8 mouse cellular contexts compared by ENCODE assay signal in the genomic region with DNA sequence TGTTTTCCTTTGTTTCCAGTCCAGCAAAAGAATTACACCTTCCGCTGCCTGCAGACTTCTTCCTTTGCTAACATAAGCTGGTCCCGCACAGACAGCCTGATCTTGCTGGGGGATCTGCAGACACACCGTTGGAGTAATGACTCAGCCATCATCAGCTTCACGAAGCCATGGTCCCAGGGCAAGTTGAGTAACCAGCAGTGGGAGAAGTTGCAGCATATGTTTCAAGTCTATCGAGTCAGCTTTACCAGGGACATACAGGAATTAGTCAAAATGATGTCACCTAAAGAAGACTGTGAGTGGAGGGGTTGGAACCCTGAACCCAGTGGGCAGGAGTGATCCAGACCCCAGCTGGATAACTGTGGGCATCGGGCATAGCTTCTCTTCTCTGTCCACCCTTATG. TPM values are rescaled to one million over a fixed set of nuclear protein-coding genes. Genes with fewer than 3 reads are reported as not detected.
DNase-seq lines count a peak whose midpoint lies in the region; ATAC-seq and TF ChIP-seq lines count a peak whose summit lies in the region.
"Not testable (repeated sequence)": the region's sequence is repeated elsewhere in the genome, so short reads cannot be mapped to it uniquely, and the experiment has no call there.

No protein-coding gene starts in this region.

- not testable (repeated sequence) for H3K36me3 ChIP-seq in embryonic facial prominence, embryonic 10.5 days (replicated peaks); forebrain, embryonic 15.5 days; heart, postnatal 0 days (replicated peaks; ENCODE audit: control insufficient read depth, insufficient read depth, low read length); intestine, postnatal 0 days (ENCODE audit: control insufficient read depth, insufficient read depth); liver, embryonic 11.5 days (ENCODE audit: control insufficient read depth, insufficient read depth, low read length); megakaryocyte, embryonic 14.5 days (replicated peaks; ENCODE audit: low read length); neural tube, embryonic 12.5 days

- peak; percentile 28 for DNase-seq in 3T3-L1 (ENCODE audit: low read depth, low spot score)
- not testable (repeated sequence) for DNase-seq in embryonic facial prominence, embryonic 10.5 days (ENCODE audit: low spot score); heart, postnatal 0 days (ENCODE audit: low spot score); liver, embryonic 11.5 days (ENCODE audit: low spot score)

- not testable (repeated sequence) for H3K27me3 ChIP-seq in embryonic facial prominence, embryonic 10.5 days (replicated peaks; ENCODE audit: low read depth, poor library complexity, severe bottlenecking); forebrain, embryonic 15.5 days; heart, postnatal 0 days (ENCODE audit: control insufficient read depth, insufficient read depth, low read length); intestine, postnatal 0 days (replicated peaks; ENCODE audit: control insufficient read depth, insufficient read depth, low read length); liver, embryonic 11.5 days (replicated peaks; ENCODE audit: control insufficient read depth, insufficient read depth, low read length); megakaryocyte, embryonic 14.5 days (replicated peaks); neural tube, embryonic 12.5 days (replicated peaks)

- peak overlapping the region; percentile 79 for H3K27ac ChIP-seq in embryonic facial prominence, embryonic 10.5 days (replicated peaks)
- H3K27ac ChIP-seq in forebrain, embryonic 15.5 days (replicated peaks); heart, postnatal 0 days (ENCODE audit: low read depth); intestine, postnatal 0 days (ENCODE audit: low read depth, low read length); liver, embryonic 11.5 days (ENCODE audit: low read depth, low read length); neural tube, embryonic 12.5 days: not testable (repeated sequence)

- 0 out of 2 replicates have a peak overlapping the region, but pooled peaks have one; percentile 15 for H3K9ac ChIP-seq in forebrain, embryonic 15.5 days (replicated peaks)
- peak overlapping the region; percentile 60; the same call in 1 of the 2 replicates for H3K9ac ChIP-seq in heart, postnatal 0 days (replicated peaks; ENCODE audit: low read depth, low read length)
- H3K9ac ChIP-seq in intestine, postnatal 0 days (ENCODE audit: low read depth, low read length); liver, embryonic 11.5 days (ENCODE audit: low read depth, low read length); neural tube, embryonic 12.5 days: not testable (repeated sequence)

- TF ChIP-seq EP300 in heart, postnatal 0 days (IDR thresholded peaks at IDR 0.05; ENCODE audit: low read depth): not testable (repeated sequence)

- 52% methylated on average over 6 of the region's 6 CpGs for WGBS in embryonic facial prominence, embryonic 10.5 days
- WGBS in forebrain, embryonic 15.5 days: 41% methylated on average over 6 of the region's 6 CpGs
- WGBS in heart, postnatal 0 days: 38% methylated on average over 5 of the region's 6 CpGs
- 23% methylated on average over 4 of the region's 6 CpGs for WGBS in intestine, postnatal 0 days
- 50% methylated on average over 5 of the region's 6 CpGs for WGBS in liver, embryonic 11.5 days
- WGBS in neural tube, embryonic 12.5 days: 43% methylated on average over 6 of the region's 6 CpGs

- not testable (repeated sequence) for TF ChIP-seq CTCF in heart, postnatal 0 days (IDR thresholded peaks at IDR 0.05; ENCODE audit: low read depth); intestine, postnatal 0 days (IDR thresholded peaks at IDR 0.05; ENCODE audit: low read depth)

- not testable (repeated sequence) for ATAC-seq in forebrain, embryonic 15.5 days (replicated peaks); heart, postnatal 0 days (ENCODE audit: insufficient read depth, low read depth); intestine, postnatal 0 days; liver, embryonic 11.5 days (replicated peaks; ENCODE audit: low FRiP score); neural tube, embryonic 12.5 days (ENCODE audit: low FRiP score, low read depth)

- H3K4me3 ChIP-seq in embryonic facial prominence, embryonic 10.5 days: peak overlapping the region; percentile 54
- peak overlapping the region; percentile 36 for H3K4me3 ChIP-seq in forebrain, embryonic 15.5 days
- peak overlapping the region; percentile 46 for H3K4me3 ChIP-seq in heart, postnatal 0 days (ENCODE audit: low read depth, low read length)
- peak overlapping the region; percentile 26 for H3K4me3 ChIP-seq in intestine, postnatal 0 days (ENCODE audit: low read depth, low read length)
- H3K4me3 ChIP-seq in liver, embryonic 11.5 days (ENCODE audit: low read depth, low read length): 0 out of 2 replicates have a peak overlapping the region, but pooled peaks have one; percentile 5
- H3K4me3 ChIP-seq in megakaryocyte, embryonic 14.5 days (replicated peaks): peak overlapping the region; percentile 87
- peak overlapping the region; percentile 25; the same call in 1 of the 2 replicates for H3K4me3 ChIP-seq in neural tube, embryonic 12.5 days

- H3K4me1 ChIP-seq in embryonic facial prominence, embryonic 10.5 days; forebrain, embryonic 15.5 days; heart, postnatal 0 days (ENCODE audit: control insufficient read depth, insufficient read depth); intestine, postnatal 0 days (replicated peaks; ENCODE audit: control insufficient read depth, insufficient read depth, low read length); liver, embryonic 11.5 days (replicated peaks; ENCODE audit: control insufficient read depth, insufficient read depth, low read length); neural tube, embryonic 12.5 days: not testable (repeated sequence)
- peaks cover 14% of the 10 kb centered on the region for H3K4me1 ChIP-seq in megakaryocyte, embryonic 14.5 days

- not testable (repeated sequence) for H3K9me3 ChIP-seq in embryonic facial prominence, embryonic 10.5 days; forebrain, embryonic 15.5 days; heart, postnatal 0 days (replicated peaks; ENCODE audit: control insufficient read depth, low read length); intestine, postnatal 0 days (ENCODE audit: control insufficient read depth); liver, embryonic 11.5 days (ENCODE audit: control insufficient read depth, low read length); megakaryocyte, embryonic 14.5 days; neural tube, embryonic 12.5 days

- H3K4me2 ChIP-seq in forebrain, embryonic 15.5 days (replicated peaks): peak overlapping the region; percentile 53
- H3K4me2 ChIP-seq in heart, postnatal 0 days (ENCODE audit: low read depth, low read length): peak overlapping the region; percentile 69
- peak overlapping the region; percentile 67 for H3K4me2 ChIP-seq in intestine, postnatal 0 days (replicated peaks; ENCODE audit: low read depth)
- peak overlapping the region; percentile 50 for H3K4me2 ChIP-seq in liver, embryonic 11.5 days
- H3K4me2 ChIP-seq in neural tube, embryonic 12.5 days (replicated peaks): peak overlapping the region; percentile 55

RNA-seq across cellular contexts. Expression of gene Cd1d1, which starts 12.3 kb away (rescaled TPM):
- 22.1 and 28.9 TPM in 2 replicates for polyA plus RNA-seq in embryonic facial prominence, embryonic 10.5 days (2016; fragmentation: Nextera tagmentation; extraction: Ambion mirVana)
- polyA plus RNA-seq in forebrain, embryonic 15.5 days (2015; fragmentation: Nextera tagmentation; extraction: Ambion mirVana): 84.0 and 88.3 TPM in 2 replicates
- 43.5 and 50.5 TPM in 2 replicates for total RNA-seq in heart, postnatal 0 days (2014; rRNA removed; ENCODE audit: low replicate concordance)
- 59.6 and 62.7 TPM in 2 replicates for polyA plus RNA-seq in heart, postnatal 0 days (2015; fragmentation: Nextera tagmentation; extraction: Ambion mirVana)
- 5.2 and 8.6 TPM in 2 replicates for polyA plus RNA-seq in intestine, postnatal 0 days (2015; fragmentation: Nextera tagmentation; extraction: Ambion mirVana)
- 14.5 and 15.7 TPM in 2 replicates for polyA plus RNA-seq in liver, embryonic 11.5 days (2014; fragmentation: Nextera tagmentation; extraction: Ambion mirVana)
- 0.87 TPM in 1 of 2 replicates, not detected in the other for polyA plus RNA-seq in megakaryocyte, embryonic 14.5 days (2012; ENCODE audit: insufficient read depth, low replicate concordance)
- polyA plus RNA-seq in neural tube, embryonic 12.5 days (2016; fragmentation: Nextera tagmentation; extraction: Ambion mirVana): 71.2 and 72.4 TPM in 2 replicates

Comparison
In these comparisons a context has a peak if more than half of its experiments do, and no peak if none do; other contexts are left out.
1. H3K4me3 ChIP-seq: peak in every context shown above with its lines; median percentile 87 in megakaryocyte, embryonic 14.5 days; 54 in embryonic facial prominence, embryonic 10.5 days; 46 in heart, postnatal 0 days; 36 in forebrain, embryonic 15.5 days; 26 in intestine, postnatal 0 days; 25 in neural tube, embryonic 12.5 days; 5 in liver, embryonic 11.5 days.